Mouse (Mus musculus) kidney, postnatal 10 days (tissue): ENCODE measurements around the gene Bnip2.
"Not testable (repeated sequence)": the region's sequence is repeated elsewhere in the genome, so short reads cannot be mapped to it uniquely, and the experiment has no call there.

ENCODE experiments used
- DNase-seq: peaks from one replicate; pipeline ENCODE4 v3.0.0; 2021; ENCODE audit warnings: mixed read lengths

The Bnip2 gene

GRCm38 (mm10) chr9:70011537-70012407, 22.5 kb downstream of the Bnip2 start:
- no peak for DNase-seq

GRCm38 (mm10) chr9:70012408-70012901, 23.2 kb downstream of the Bnip2 start, which contains the start of gene Gtf2a2:
Gene Gtf2a2, plus strand, starts transcription at chr9:70012550.
- peak; percentile 98 for DNase-seq

GRCm38 (mm10) chr9:70015632-70016031, 26.4 kb downstream of the Bnip2 start:
- DNase-seq: no peak

- DNase-seq: no peak
These were observed 29.6 kb downstream of the Bnip2 start for GRCm38 (mm10) chr9:70018879-70019278.

DNA sequence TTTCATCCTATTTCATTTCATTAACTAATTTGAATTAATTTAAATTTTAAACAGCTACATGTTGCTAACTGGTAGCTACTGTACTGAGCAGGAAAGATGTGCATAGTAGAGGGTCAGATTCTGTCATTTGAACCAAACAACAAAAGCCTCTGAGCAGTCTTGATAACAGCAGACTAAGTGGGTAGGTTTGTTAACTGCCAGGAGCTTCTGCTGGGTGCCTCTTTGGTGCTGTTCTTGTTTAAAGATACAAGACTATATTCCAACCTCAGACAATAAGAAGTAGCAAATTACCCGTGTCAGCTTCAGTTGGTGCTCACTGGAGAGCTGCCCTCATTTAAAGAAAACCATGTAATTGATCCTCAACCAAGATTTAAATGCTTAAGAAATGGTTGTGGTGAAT, 32.3 kb downstream of the Bnip2 start:
- DNase-seq: no peak

DNA sequence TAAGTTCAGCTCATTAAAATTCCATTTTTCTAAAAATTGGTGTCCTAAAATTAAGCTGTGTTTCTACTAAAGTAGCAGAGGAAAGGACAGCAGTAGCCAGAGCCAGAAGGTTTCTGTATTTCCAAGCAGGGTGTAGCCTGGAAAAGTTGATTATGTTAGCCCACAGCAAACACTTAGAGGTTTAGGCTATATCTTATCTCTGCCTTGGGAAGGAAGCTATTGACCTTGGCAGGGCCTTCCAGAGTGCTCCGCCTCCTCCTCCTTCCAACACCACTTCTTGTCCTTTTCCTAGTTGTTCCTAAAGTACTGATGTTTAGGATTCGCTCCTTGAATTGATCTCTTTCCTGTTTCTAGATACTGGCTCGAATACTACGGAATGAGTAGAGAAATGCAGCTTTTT, 32.8 kb downstream of the Bnip2 start:
- no peak for DNase-seq

- not testable (repeated sequence) for DNase-seq
These were observed 34.3 kb downstream of the Bnip2 start for GRCm38 (mm10) chr9:70023615-70024014.

- no peak for DNase-seq
These were observed 35.4 kb downstream of the Bnip2 start for GRCm38 (mm10) chr9:70024648-70025047.

DNA sequence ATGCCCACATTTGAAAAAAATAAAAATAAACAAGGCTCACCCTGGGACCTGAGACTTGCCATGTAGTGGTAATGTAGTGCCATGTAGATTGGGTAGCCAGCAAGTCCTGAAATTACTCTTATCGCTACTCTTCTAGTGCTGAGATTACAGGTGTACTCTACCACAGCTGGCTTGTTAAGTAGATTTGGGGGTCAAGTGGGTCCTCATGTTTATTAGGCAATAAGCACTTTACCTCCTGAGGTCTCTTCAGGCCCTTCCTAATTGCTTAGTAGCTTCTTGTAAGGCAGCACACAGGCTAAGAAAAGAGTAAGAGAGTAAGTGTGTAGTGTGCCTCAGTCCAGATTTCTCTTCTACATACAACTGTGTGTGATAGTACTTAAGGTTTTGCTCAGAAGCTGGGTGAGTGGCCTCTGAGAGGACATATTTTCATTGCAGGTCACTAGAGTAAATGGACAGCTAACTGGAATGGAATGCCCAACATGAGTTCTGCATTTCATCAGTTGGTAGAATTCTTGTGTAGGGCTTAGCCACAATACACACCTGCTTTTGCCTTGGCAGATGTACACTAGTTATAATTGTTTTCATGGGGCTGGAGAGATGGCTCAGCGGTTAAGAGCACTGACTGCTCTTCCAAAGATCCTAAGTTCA, 36.2 kb downstream of the Bnip2 start:
- DNase-seq: no peak

DNA sequence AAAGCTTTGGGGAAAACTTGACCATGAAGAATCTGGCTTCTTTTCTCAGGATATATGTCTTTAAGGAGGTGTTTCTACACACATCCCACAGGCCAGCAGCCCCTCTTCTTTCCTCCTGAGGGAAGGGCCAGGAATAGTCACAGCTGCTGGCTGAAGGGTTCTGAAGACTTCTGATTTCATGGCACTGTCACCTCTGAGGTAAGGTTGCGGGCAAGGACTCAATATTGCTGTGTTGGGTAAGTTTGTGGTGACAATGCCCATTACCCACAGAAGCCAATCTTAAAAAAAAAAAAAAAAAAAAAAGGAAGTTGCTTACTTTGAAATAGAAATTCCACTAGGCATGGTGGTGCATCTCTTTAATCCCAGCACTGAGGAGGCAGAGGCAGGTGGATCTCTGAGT, 42.9 kb downstream of the Bnip2 start:
- DNase-seq: no peak

- DNase-seq: peak; percentile 37
These were observed 43.8 kb downstream of the Bnip2 start for GRCm38 (mm10) chr9:70033056-70033455.

- DNase-seq: no peak
These were observed 45.4 kb downstream of the Bnip2 start for GRCm38 (mm10) chr9:70034702-70035101.

DNA sequence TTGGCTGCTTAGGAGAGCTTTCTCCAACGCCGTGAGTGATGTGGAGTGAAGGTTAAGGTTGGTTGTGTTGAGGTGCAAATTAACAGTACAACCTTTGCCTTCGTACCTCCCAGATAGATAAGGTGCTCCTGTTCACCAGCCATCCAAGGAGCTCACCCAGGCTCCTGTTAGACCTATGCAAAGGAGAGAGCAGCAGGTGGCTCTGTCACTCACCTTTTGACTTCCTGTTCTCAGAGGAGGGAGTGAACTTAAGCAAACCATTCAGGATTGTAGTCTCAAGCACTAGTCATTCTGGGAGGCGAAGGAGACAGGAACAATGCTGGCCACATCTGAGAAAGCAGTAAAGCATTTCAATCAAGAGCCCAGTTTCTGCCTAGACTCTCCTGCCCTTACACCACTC, 47.4 kb downstream of the Bnip2 start:
- no peak for DNase-seq

GRCm38 (mm10) chr9:70037988-70038387, 48.7 kb downstream of the Bnip2 start, which contains the start of gene Gcnt3:
Gene Gcnt3, minus strand, starts transcription at chr9:70038088.
- DNase-seq: no peak

DNA sequence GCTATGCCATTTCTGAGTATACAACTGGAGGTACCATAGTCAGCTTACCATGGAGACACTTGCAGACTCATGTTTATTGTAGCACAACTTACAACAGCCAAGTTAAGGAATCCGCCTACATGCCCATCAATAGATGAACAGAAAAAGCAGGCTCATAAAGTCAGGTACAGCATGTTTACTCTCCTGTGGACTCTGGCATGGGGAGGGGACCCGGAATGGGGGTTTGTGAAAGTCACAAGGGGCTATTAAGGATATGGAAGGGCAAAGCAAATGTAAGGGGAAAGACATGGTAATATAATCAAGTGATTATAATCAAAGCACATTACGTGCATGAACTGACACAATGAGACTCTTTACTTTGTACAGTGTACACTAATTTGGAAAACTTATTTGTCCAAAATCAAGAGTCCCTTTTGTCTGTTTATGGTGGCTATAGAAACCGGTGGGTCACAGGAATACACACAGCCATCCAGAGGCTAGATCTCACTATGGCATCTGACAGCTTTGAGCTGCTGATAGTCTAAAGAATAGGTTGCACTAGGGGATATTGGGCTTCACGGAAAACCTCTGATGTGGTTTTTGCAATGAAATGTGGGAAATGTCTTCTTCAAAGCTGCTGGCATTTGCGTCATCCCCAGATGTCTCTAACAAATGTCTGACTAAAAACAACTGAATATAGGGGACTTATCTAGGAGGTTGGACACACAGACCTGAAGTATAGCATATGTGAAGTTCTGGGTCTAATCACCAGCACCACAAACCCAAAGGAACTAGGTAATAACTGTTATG, 50.5 kb downstream of the Bnip2 start:
- no peak for DNase-seq

GRCm38 (mm10) chr9:70040570-70040969, 51.3 kb downstream of the Bnip2 start:
- DNase-seq: no peak

GRCm38 (mm10) chr9:70042137-70042536, 52.9 kb downstream of the Bnip2 start:
- no peak for DNase-seq

- no peak for DNase-seq
These were observed 53.7 kb downstream of the Bnip2 start for GRCm38 (mm10) chr9:70042935-70043334.

DNA sequence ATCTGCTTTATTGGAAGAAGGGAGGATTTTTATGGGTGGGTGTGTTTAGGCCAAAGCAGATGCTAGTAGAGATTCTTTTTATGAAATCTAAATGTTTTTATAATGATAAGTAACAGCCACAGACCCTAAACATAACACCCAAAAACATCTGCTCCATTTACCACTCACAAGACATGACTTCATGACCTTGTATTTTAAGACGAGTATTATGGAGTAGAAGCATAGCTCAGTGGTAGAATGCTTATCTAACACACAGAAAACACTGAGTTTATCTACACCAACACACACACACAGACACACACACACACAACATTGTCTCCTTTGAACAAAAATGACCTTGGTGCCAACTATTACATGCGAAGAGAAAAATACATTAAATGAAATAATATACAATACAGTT, 55.6 kb downstream of the Bnip2 start:
- no peak for DNase-seq

DNA sequence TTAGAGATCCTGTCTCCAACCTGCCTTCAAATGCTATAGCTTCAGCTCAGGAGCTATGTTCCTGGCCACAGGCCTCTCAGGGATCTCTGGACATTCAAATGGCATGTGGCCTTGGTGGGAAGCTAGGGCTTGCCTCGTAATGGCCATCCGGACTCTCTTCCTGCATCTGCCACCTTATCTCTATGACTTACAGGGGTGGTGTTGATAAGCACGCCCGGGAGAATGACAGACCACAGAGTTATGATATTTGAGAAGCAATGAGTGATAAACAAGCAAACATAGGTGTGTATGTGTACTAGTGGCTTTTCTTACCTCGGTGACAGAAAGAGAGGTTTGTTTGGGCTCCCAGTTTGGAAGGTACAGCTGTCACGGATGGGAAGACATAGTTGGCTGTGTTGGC, 57.0 kb downstream of the Bnip2 start:
- DNase-seq: no peak

- no peak for DNase-seq
These were observed 58.6 kb downstream of the Bnip2 start for GRCm38 (mm10) chr9:70047839-70048238.

DNA sequence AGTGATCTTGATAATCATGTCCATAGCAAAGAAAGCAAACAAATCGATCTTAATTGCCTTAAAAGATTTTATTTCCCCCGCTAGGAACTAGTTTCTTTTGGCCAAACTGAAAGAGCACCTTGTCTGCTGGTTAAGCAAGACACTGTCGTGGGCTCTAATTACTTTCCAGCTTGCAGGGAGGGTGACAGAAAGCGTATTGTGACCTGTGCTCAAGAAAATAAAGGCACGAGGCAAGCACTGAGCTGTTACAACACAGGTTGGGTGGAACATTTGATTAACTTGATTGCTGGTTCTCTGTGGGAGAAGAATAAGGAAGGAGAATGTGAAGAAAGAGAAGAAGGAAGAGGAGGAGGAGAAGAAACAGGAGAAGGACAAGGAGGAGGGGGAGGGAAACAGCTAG, 59.0 kb downstream of the Bnip2 start:
- no peak for DNase-seq

DNA sequence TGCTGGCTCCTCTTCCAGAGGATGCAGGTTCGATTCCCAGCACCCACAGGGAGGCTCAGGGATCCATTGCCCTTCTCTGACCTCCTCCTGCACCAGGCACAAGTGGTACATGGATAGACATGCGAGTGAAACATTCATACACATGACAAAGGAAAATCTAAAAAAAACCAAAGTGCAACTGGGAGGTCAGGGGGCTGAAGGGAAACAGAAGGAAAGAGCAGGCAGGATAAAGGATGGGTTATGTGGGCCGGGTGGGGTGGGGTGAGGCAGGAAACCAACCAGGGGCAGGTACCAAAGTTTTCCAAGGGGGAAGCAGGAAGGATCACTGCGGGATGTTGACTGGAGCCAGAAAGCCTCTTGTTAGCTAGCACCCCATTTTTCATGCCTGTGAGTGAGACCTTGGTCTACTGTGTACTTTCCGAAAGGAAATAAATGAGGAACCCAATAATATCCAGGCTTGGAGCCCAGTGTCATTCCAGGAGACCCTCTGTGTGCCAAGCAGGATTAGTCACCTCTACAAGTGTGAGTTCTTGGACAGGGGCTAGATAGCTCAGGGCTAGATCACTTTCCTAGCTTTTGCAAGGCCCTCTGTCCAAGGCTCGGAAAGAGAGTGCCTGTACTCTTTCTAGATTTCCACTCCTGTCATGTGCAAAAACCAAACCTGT, 59.6 kb downstream of the Bnip2 start:
- DNase-seq: peak; percentile 19
